Mouse (Mus musculus) cerebellum, adult 18-20 months (tissue): ENCODE results near the gene Ssxb1.
"Not testable (repeated sequence)": the region's sequence is repeated elsewhere in the genome, so short reads cannot be mapped to it uniquely, and the experiment has no call there.

Experiments
- DNase-seq, 2 experiments: peaks; one replicate each; pipeline ENCODE4 v3.0.0; 2021

The Ssxb1 gene

GRCm38 (mm10) chrX:8413005-8413404 lies at the start of gene Ssxb1:
Gene Ssxb1, plus strand, starts transcription at chrX:8413305.
- DNase-seq, result not testable (repeated sequence)

GRCm38 (mm10) chrX:8366678-8367077 lies 46.4 kb upstream of the Ssxb1 start, which contains the start of gene Ssxb9:
Gene Ssxb9, plus strand, starts transcription at chrX:8366978.
- not testable (repeated sequence) for DNase-seq

GRCm38 (mm10) chrX:8461626-8462025 lies 48.5 kb downstream of the Ssxb1 start, which contains the start of gene Ssxb2:
Gene Ssxb2, minus strand, starts transcription at chrX:8461726.
- DNase-seq, result not testable (repeated sequence)
